Mouse (Mus musculus) MEL (cell line): ENCODE results near the gene Ms4a1. TPM values are rescaled to one million over a fixed set of nuclear protein-coding genes. Genes with fewer than 3 reads are reported as not detected.
"Not testable (repeated sequence)": the region's sequence is repeated elsewhere in the genome, so short reads cannot be mapped to it uniquely, and the experiment has no call there.

Experiments
- DNase-seq: peaks from one replicate; pipeline ENCODE4 v3.0.0; 2011; ENCODE audit warnings: low read depth, low spot score
- H3K27ac ChIP-seq: 2 replicates; pipeline ENCODE4 v1.5.1; 2012; ENCODE audit warnings: low read depth, mild to moderate bottlenecking, control low read depth, low read length, moderate library complexity; ENCODE audit not compliant: control insufficient read depth
- H3K27me3 ChIP-seq, 2 experiments: fragments of 150-350 bp in 1 of 2; sonication (generic) in 1 of 2; 2 replicates each; pipeline ENCODE4 v1.6.1; 2012; ENCODE audit warnings: low read length in 2 of 2, mild to moderate bottlenecking in 2 of 2, improper control_type of control experiment in 1 of 2, moderate library complexity in 1 of 2; ENCODE audit not compliant: insufficient read depth in 2 of 2, control insufficient read depth in 1 of 2
- H3K36me3 ChIP-seq, 2 experiments: 2 replicates each; pipeline ENCODE4 v1.6.1; 2012 to 2014; ENCODE audit warnings: low read length in 2 of 2, improper control_type of control experiment in 1 of 2, inconsistent platforms in 1 of 2, mild to moderate bottlenecking in 1 of 2; ENCODE audit not compliant: insufficient read depth in 2 of 2, control insufficient read depth in 1 of 2
- H3K4me1 ChIP-seq, 2 experiments: fragments of 150-350 bp in 1 of 2; sonication (generic) in 1 of 2; 2 replicates each; pipeline ENCODE4 v1.6.1; 2012; ENCODE audit warnings: low read length in 2 of 2, improper control_type of control experiment in 1 of 2, mild to moderate bottlenecking in 1 of 2; ENCODE audit not compliant: insufficient read depth in 2 of 2, control insufficient read depth in 1 of 2
- H3K4me3 ChIP-seq, 2 experiments: fragments of 150-350 bp in 1 of 2; sonication (generic) in 1 of 2; 2 replicates each; pipeline ENCODE4 v1.5.1; 2012; ENCODE audit warnings: low read depth in 2 of 2, low read length in 2 of 2, mild to moderate bottlenecking in 2 of 2, moderate library complexity in 2 of 2, control low read depth in 1 of 2, improper control_type of control experiment in 1 of 2; ENCODE audit not compliant: control insufficient read depth in 1 of 2, insufficient read depth in 1 of 2
- H3K79me2 ChIP-seq: 2 replicates; pipeline ENCODE4 v1.6.1; 2012; ENCODE audit warnings: mild to moderate bottlenecking, low read length, moderate library complexity; ENCODE audit not compliant: control insufficient read depth, poor library complexity, insufficient read depth
- H3K9ac ChIP-seq: 2 replicates; pipeline ENCODE4 v1.6.1; 2012; ENCODE audit warnings: low read depth, mild to moderate bottlenecking, control low read depth, low read length, moderate library complexity; ENCODE audit not compliant: control insufficient read depth, poor library complexity, severe bottlenecking
- H3K9me3 ChIP-seq: fragments of 150-350 bp; sonication (generic); replicated peaks from 2 replicates; pipeline ENCODE4 v1.6.1; 2012; ENCODE audit warnings: mild to moderate bottlenecking, low read length, improper control_type of control experiment, moderate library complexity; ENCODE audit not compliant: insufficient read depth
- CTCF ChIP-seq, 3 experiments: IDR thresholded peaks in 2 of 3; conservative IDR thresholded peaks in 1 of 3; 2 replicates each; pipeline ENCODE4 v1.5.1; 2011 to 2012; ENCODE audit warnings: low read length in 3 of 3, low read depth in 2 of 3, mild to moderate bottlenecking in 2 of 3, improper control_type of control experiment in 1 of 3, inconsistent platforms in 1 of 3, mixed read lengths in 1 of 3, moderate library complexity in 1 of 3; ENCODE audit not compliant: control insufficient read depth in 1 of 3, insufficient read depth in 1 of 3, poor library complexity in 1 of 3, severe bottlenecking in 1 of 3
- ETS1 ChIP-seq: IDR thresholded peaks from 2 replicates; pipeline ENCODE4 v1.6.1; 2012; ENCODE audit warnings: low read depth, mild to moderate bottlenecking, inconsistent platforms, low read length, improper control_type of control experiment, moderate library complexity
- JUND ChIP-seq: IDR thresholded peaks from 2 replicates; pipeline ENCODE4 v1.6.1; 2011; ENCODE audit warnings: low read depth, mild to moderate bottlenecking, improper control_type of control experiment, low read length
- MAFK ChIP-seq: IDR thresholded peaks from 2 replicates; pipeline ENCODE4 v1.6.1; 2011; ENCODE audit warnings: low read depth, mild to moderate bottlenecking, low read length, improper control_type of control experiment, borderline replicate concordance
- MAX ChIP-seq: IDR thresholded peaks from 2 replicates; pipeline ENCODE4 v1.6.1; 2011; ENCODE audit warnings: low read length, improper control_type of control experiment
- RAD21 ChIP-seq: IDR thresholded peaks from 2 replicates; pipeline ENCODE4 v1.6.1; 2011; ENCODE audit warnings: mild to moderate bottlenecking, low read depth, low read length, improper control_type of control experiment
- TAL1 ChIP-seq: IDR thresholded peaks from 2 replicates; pipeline ENCODE4 v1.6.1; 2012; ENCODE audit warnings: mild to moderate bottlenecking, inconsistent platforms, low read length, moderate library complexity, mixed read lengths
- USF1 ChIP-seq: IDR thresholded peaks from 2 replicates; pipeline ENCODE4 v1.6.1; 2014; ENCODE audit warnings: low read depth, mild to moderate bottlenecking, inconsistent platforms, low read length, improper control_type of control experiment, moderate library complexity
- ZKSCAN1 ChIP-seq: IDR thresholded peaks from 2 replicates; pipeline ENCODE4 v1.6.1; 2012; ENCODE audit warnings: low read depth, mild to moderate bottlenecking, inconsistent platforms, low read length, improper control_type of control experiment, moderate library complexity
- ZMIZ1 ChIP-seq: IDR thresholded peaks from 2 replicates; pipeline ENCODE4 v1.6.1; 2012; ENCODE audit warnings: low read depth, mild to moderate bottlenecking, inconsistent platforms, low read length, improper control_type of control experiment, moderate library complexity
- polyA plus RNA-seq, 2 experiments: library from polyadenylated mRNA; stranded (reverse) in 1 of 2; unstranded in 1 of 2; fragments of >175 nt in 1 of 2; fragments of >200 nt in 1 of 2; gene quantifications; 2 replicates each; pipeline versions ENCODE4 v1.2.1 to v1.2.4; 2012; ENCODE audit warnings: low replicate concordance in 2 of 2, low read depth in 1 of 2; ENCODE audit not compliant: insufficient read length in 2 of 2, insufficient read depth in 1 of 2, missing spikeins in 1 of 2
- total RNA-seq: library from RNA; depleted of rRNA; stranded (reverse); fragments of 300-350 nt; gene quantifications from 2 replicates; pipeline ENCODE4 v1.2.3, GENCODE M21; 2012

Ms4a1 gene
- total and polyA plus RNA-seq, 3 experiments, result not detected

- no peaks in the 10 kb centered on the region for H3K36me3 ChIP-seq
- H3K79me2 ChIP-seq, result no peaks in the 10 kb centered on the region
- H3K4me3 ChIP-seq, result no peak overlapping the region
- H3K9ac ChIP-seq, result no peak overlapping the region
- no peaks in the 10 kb centered on the region for H3K27me3 ChIP-seq
- no peaks in the 10 kb centered on the region for H3K4me1 ChIP-seq
- TF ChIP-seq MAX, result no peak
- 0 out of 2 replicates have a peak, but pooled peaks have one; percentile 33 for TF ChIP-seq MAFK
- TF ChIP-seq, all 39 proteins: peak for 1
- Histone ChIP-seq H3K9me3 (no peaks in the 10 kb centered on the region), H3K27ac (no peak overlapping the region)
- DNase-seq, result no peak
These were observed 42.8 kb upstream of the Ms4a1 start for GRCm38 (mm10) chr19:11308888-11309287.

GRCm38 (mm10) chr19:11299529-11299928, 33.5 kb upstream of the Ms4a1 start:
- not testable (repeated sequence) for H3K4me1 ChIP-seq, H3K9ac ChIP-seq, DNase-seq, H3K27ac ChIP-seq, H3K4me3 ChIP-seq, H3K79me2 ChIP-seq, H3K9me3 ChIP-seq, H3K36me3 ChIP-seq, H3K27me3 ChIP-seq

GRCm38 (mm10) chr19:11298939-11299338, 32.9 kb upstream of the Ms4a1 start:
- Histone ChIP-seq H3K9ac (no peak overlapping the region), H3K79me2 (no peaks in the 10 kb centered on the region), H3K9me3 (no peaks in the 10 kb centered on the region), H3K27ac (no peak overlapping the region), H3K27me3 (no peaks in the 10 kb centered on the region), H3K4me3 (no peak overlapping the region), H3K4me1 (no peaks in the 10 kb centered on the region), H3K36me3 (no peaks in the 10 kb centered on the region)
- TF ChIP-seq JUND (no peak), ZKSCAN1 (no peak), ZMIZ1 (no peak), CTCF (IDR thresholded peaks at IDR 0.05 in 2 of 3, conservative IDR thresholded peaks at IDR 0.05 in 1 of 3; ENCODE audit: control insufficient read depth in 1 of 3, insufficient read depth in 1 of 3, low read depth in 2 of 3, low read length in 3 of 3, poor library complexity in 1 of 3, severe bottlenecking in 1 of 3) (no peak), USF1 (no peak), ETS1 (no peak), TAL1 (no peak), RAD21 (no peak)
- DNase-seq, result no peak

- H3K27ac ChIP-seq, DNase-seq, H3K9ac ChIP-seq: not testable (repeated sequence)
These were observed 27.6 kb upstream of the Ms4a1 start for GRCm38 (mm10) chr19:11293616-11294015.

More at GRCm38 (mm10) chr19:11293616-11294015, 27.6 kb upstream of the Ms4a1 start:
- H3K4me1 ChIP-seq, H3K27me3 ChIP-seq, H3K4me3 ChIP-seq, H3K79me2 ChIP-seq, H3K9me3 ChIP-seq, H3K36me3 ChIP-seq: not testable (repeated sequence)
